Mouse (Mus musculus): ENCODE measurements around the gene Srp14.

The Srp14 gene

DNA sequence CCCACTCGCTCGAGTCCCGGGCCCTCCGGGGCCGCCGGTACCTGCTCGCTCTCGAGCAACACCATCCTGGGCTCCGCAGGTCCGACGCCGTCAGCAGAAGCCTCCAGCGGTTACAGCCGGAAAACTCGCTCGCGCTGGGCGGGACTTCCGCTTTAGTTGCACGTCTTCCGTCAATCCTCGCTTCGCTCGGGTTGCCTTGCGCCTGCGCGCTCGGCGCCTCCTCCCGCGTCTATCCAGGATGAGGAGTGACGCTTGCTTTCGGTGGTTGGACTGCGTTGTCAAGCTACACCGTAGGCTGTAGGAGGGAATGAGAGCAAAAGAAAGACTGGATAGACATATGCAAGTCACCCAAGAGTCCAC lies at the start of gene Srp14:
TSS of gene Srp14 (minus strand) at position 162 of the 360 bp plus-strand sequence.
- DNase-seq (ENCODE audit: low spot score in 2 of 2) = peak; percentile 83 to 88

- DNase-seq (ENCODE audit: low spot score in 2 of 2) = no peak
Measured at GRCm38 (mm10) chr2:118526545-118526944, 47.0 kb upstream of the Srp14 start.

DNA sequence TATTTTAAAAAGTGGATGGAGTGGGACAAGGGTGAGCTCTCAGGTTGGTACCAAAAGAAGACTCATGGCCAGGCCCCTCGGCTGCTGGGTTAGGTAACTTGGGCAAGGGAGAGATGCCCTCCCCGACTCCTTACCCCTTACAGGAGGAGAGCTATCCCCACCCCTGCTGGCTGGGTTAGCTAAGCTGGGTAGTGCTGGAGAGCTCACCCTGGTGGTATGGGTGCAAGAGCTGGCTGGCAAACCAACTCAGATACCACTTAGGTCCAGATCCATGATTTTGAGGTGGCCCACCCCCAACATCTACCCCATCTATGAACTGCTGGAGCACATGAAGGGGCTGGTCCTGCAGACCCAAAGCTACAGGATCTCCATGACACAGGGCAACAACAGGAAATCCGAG lies 45.3 kb upstream of the Srp14 start:
- DNase-seq (ENCODE audit: low spot score in 2 of 2) = no peak

- DNase-seq (ENCODE audit: low spot score in 2 of 2) = no peak
Measured at GRCm38 (mm10) chr2:118523163-118523730, 43.7 kb upstream of the Srp14 start.

GRCm38 (mm10) chr2:118522265-118522664 lies 42.8 kb upstream of the Srp14 start:
- no peak for DNase-seq (ENCODE audit: low spot score in 2 of 2)

DNA sequence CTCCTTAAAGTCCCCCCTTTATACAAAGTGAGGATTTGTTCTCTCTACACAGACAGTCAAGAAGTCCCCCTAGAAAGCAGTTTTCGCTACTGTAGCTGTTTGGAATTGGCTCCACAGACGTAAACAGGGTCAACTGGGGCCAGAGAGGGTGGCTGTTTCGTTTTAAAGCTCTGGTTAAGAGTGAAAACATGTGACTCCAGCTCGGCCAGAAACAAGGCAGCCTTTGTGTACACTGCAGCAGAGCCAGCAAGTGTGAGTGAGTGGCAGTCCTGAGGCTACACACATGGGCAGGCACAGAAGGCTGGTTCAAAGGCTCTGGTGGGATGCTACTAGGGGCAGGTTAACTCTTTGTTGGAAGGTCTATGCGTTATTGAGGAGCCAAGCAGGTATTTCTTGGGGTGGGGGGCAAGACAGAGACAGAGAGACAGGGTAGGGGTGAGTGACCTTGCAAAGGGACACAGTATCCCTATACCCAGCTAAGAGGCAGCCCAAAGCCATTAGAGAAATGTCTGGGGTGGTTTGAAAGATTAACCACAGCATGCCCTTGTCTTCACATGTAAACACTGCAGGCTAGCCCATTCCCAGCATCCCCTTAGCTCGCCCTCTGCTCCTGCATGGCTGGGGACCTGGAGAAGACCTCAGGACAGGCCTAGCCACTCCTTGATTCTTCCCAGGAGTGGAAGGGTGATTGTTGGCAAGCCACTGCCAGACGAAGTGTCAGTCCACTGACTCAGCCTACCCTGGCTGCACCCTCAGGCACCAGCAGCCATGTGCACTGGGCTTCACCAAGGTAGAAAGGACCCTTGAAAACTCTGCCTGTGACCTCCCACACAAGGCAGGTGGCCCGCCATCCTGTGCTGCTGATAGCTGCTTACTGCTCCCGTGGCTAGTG lies 40.8 kb upstream of the Srp14 start:
- peak in 1 of 2 experiments; percentile 49 for DNase-seq (ENCODE audit: low spot score in 2 of 2)

- no peak for DNase-seq (ENCODE audit: low spot score in 2 of 2)
Measured at GRCm38 (mm10) chr2:118512418-118513377, 33.2 kb upstream of the Srp14 start.

DNA sequence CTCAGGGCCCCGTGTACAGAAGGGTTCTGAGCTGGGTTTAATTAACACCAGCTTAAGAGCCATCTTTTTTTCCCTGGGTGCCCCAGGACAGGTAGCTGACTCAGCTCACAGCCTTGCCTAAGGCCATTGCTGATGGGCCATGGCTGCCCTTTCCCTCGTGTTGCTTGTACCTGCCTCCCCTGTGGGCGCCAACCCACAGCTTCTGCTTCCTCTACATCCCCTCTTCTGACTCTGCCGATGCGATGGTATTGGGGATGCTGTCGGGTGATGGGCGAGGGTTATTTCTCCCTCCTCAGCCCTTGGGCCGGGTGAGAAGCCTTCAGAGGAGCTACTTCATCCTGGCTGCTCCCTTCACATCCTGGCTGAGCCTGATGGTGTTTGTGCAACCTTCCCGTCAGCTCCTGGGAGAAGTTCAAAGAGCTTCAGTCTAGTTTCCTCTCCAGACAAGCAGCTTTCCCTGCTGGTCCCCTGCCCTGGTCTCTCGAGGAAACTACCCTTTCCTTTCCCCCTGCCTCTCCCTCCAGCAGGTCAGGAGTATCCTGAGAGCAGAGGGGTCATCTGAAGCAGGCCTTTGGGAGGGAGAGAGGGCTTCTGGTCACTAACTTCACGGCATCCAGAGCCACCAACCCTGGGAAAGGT lies 32.4 kb upstream of the Srp14 start:
- DNase-seq (ENCODE audit: low spot score in 2 of 2) = no peak

DNA sequence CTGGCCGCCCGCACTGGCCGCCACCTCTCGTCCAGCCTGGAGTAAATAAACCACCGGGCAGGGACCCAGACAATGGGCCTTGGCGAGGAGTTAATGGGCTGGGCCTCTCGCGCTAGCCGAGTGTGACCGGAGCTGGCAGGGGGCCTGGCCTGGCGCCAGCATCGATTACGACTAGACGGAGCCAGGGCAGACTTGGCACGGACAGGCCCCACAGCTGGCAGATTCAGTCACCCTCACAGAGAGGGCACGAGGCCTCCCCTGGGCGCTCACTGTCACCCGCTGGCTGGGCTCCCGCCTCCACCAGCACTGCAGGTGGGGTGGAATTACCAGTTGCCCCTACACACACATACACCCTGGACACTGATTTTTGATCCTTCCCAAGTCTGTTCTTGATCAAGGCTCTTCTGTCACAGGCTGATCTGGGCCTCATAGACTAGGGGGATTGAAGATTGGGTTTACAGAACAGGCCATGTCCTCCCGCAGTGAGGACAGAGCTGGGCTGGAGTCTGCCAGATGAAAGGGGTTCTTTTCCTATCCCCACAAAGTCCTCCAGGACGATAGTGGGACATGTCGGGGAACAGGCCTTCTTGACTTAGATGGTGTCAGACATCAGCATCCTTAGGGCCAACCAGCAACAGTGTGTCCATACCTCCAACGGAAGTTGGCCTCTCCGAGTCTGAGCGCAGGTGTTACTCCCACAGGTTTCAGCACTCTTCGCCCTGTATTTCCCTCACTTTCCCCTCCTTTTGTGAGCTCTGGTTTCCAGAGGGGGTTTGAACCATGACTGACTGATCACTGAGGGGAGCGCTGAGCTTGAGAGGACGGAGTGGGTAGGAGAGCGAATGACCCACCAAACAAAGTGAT lies 31.2 kb upstream of the Srp14 start:
- peak; percentile 86 to 89 for DNase-seq (ENCODE audit: low spot score in 2 of 2)

GRCm38 (mm10) chr2:118509688-118510446 lies 30.4 kb upstream of the Srp14 start:
- DNase-seq (ENCODE audit: low spot score in 2 of 2) = no peak

- DNase-seq (ENCODE audit: low spot score in 2 of 2) = no peak
Measured at GRCm38 (mm10) chr2:118507126-118507525, 27.6 kb upstream of the Srp14 start.

DNA sequence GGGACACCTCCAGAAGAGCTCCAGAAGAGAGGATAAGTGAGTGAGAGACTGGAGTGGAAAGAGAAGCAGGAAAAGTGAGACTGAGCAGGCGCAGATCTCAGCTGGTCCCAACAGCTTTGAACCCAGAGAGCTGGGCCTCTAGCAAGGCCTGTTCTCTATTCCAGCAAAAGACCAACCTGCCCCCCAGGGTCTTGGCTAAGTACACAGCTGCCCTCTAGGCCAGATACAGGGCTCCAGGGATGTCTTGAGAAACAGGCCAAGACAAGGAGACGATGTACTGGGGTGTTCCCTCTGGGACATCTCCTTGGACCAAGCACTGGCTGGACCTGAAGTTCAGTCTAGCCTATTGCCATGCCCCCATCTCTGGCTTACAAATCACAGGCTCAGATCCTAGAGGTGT lies 20.7 kb upstream of the Srp14 start:
- no peak for DNase-seq (ENCODE audit: low spot score in 2 of 2)

DNA sequence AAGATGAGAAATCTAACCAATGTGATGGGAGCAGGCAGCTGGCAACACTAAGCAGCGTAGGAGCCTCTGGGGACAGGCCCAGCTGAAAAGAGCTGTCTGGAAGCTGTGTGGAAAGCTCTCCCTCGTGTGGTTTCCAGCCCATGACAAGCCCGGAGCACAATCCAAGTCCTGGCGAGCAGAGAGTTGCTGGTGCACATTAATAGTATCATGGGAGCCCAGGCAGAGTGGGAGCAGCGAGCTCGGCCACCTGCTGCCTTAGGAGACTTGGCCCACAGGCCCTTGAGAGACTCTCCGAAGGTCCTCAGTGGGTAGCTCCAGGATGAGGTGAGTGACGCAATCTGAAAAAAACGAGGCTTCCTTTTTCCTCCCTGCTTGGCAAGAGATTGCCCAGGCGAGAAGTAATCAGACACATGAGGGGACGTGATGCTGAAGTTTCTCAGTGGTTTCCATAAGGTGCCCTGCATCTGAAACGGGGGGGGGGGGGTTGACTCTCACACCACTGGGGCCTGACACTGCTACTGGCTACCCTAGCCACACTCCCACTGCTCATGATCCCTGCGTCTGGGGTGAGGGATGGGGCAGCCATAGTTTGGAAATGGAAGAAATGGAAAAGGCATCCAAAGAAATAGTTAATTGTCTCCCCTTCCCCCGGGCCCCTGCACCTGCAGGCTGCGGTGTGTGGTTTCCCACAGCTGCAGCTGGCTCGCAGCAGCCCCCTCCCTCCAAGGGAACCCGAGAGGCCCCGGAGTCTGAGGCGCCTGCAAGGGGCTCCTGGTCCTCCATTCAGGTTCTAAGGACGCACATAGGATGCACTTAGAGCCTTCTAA lies 19.8 kb upstream of the Srp14 start:
- DNase-seq (ENCODE audit: low spot score in 2 of 2) = no peak

DNA sequence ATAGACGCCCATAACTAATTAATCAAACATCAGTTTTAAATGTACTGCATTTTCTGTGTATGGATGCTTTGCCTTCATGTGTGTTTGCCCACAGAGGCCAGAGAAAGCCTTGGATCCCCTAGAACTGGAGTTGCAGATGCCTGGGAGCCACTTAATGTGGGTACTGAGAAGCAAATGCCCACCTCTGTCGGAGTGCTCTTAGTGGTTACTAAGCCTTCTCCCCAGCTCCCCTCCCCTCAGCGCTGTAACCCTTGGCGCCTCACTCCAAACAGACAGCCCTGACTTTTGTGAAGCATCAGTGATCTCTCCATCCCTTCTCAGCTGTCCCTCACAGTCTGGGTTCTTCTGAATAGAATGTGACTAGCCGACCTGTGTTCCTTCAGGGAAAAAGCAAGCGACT lies 19.0 kb upstream of the Srp14 start:
- DNase-seq (ENCODE audit: low spot score in 2 of 2) = no peak

DNA sequence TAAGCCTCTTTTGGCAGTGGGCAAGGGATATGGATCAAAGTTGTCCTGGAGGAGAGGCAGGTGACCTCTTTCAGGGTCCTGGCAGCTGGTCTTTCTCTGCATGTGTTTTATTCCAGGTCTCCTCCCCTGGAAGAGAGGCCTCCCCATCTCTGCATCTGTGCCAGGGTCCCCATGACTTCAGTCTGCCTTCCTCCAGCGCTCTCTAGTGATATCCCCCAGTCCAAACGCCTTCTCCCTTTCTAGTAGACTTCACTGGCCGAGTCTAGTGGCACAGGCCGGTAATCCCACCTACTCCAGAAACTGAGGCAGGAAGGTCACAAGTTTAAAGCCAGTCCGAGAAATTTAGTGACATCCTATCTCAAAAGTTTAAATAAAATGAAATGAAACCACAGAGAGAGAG lies 18.4 kb upstream of the Srp14 start:
- DNase-seq (ENCODE audit: low spot score in 2 of 2) = no peak

- DNase-seq (ENCODE audit: low spot score in 2 of 2) = no peak
Measured at GRCm38 (mm10) chr2:118495024-118495423, 15.5 kb upstream of the Srp14 start.

DNA sequence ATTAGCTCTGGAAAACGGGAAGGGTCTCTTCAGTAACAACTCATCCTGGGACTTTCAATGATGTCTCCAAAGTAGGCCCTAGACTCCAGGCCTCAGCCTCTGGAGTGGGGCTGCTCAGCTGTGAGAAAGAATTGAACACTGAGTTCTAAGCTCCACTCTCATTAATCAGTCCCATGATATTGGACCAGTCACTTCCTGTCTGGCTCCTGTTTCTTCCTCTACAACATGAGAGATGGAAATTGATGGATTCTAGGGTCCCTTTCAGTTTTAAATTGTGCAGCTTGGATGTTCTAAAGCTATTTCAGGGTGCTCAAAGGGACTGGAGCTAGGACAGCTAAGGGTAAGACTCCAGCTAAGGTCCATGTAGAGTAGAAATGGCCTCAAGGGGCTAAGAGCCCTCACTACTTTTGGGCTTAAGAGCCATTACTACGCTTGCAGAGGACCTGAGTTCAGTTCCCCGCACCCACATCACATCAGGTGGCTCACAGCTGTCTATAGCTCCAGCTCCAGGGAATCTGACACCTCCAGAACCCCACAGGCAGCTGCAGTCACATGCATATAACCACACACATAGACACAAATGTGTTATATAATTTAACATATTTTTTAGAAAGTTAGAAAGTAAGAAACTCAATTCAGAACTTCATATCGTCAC lies 12.4 kb upstream of the Srp14 start:
- no peak for DNase-seq (ENCODE audit: low spot score in 2 of 2)

- DNase-seq (ENCODE audit: low spot score in 2 of 2) = peak in 1 of 2 experiments; percentile 33
Measured at GRCm38 (mm10) chr2:118491281-118491731, 11.8 kb upstream of the Srp14 start.

Measured in frontal cortex, postnatal 10 days (tissue).